Mouse (Mus musculus): ENCODE measurements around the gene Kcnk3. TPM values are rescaled to one million over a fixed set of nuclear protein-coding genes. Genes with fewer than 3 reads are reported as not detected.

Gene Kcnk3
- polyA plus RNA-seq, 1 experiment = not detected

DNA sequence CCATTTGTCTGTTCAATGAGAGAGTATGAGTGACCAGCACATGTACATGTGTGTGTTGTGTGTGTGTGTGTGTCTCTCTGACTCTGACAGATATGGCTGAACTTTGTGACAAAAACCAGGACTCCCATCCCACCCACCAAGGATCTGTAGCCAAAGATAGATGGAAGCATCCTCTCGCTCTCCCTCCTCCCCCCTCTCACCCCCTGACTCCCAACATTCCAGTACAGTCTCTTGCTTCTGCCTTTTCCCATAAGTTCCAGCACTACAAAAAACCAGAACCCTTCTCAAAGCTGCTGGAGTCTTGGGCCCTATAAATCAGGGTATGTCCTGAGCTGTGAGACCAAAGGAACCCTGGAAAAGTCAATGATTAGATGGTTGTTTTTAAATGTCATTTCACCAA, 19.5 kb upstream of the Kcnk3 start:
- Histone ChIP-seq H3K4me1 (ENCODE audit: control insufficient read depth, insufficient read depth, low read length) (no peaks in the 10 kb centered on the region), H3K9ac (ENCODE audit: low read depth, poor library complexity, severe bottlenecking) (no peak overlapping the region), H3K36me3 (ENCODE audit: control insufficient read depth, insufficient read depth, low read length, poor library complexity, severe bottlenecking) (no peaks in the 10 kb centered on the region), H3K27me3 (ENCODE audit: control insufficient read depth, insufficient read depth, low read length, poor library complexity, severe bottlenecking) (no peaks in the 10 kb centered on the region), H3K4me3 (ENCODE audit: low read depth, low read length) (no peak overlapping the region), H3K27ac (ENCODE audit: insufficient read depth, low read length) (no peak overlapping the region), H3K9me3 (replicated peaks; ENCODE audit: control insufficient read depth, insufficient read depth, low read length, poor library complexity, severe bottlenecking) (no peaks in the 10 kb centered on the region)
- TF ChIP-seq POLR2A (IDR thresholded peaks at IDR 0.05; ENCODE audit: insufficient read depth, low read length) (no peak), CTCF (IDR thresholded peaks at IDR 0.05; ENCODE audit: low read depth, low read length) (no peak), EP300 (IDR thresholded peaks at IDR 0.05; ENCODE audit: insufficient read depth, low read depth, low read length) (no peak)

GRCm38 (mm10) chr5:30571820-30572219, 16.1 kb upstream of the Kcnk3 start:
- H3K9ac ChIP-seq (ENCODE audit: low read depth, poor library complexity, severe bottlenecking) = no peak overlapping the region
- no peak overlapping the region for H3K27ac ChIP-seq (ENCODE audit: insufficient read depth, low read length)
- no peaks in the 10 kb centered on the region for H3K4me1 ChIP-seq (ENCODE audit: control insufficient read depth, insufficient read depth, low read length)
- no peak overlapping the region for H3K4me3 ChIP-seq (ENCODE audit: low read depth, low read length)
- no peaks in the 10 kb centered on the region for H3K9me3 ChIP-seq (replicated peaks; ENCODE audit: control insufficient read depth, insufficient read depth, low read length, poor library complexity, severe bottlenecking)
- H3K36me3 ChIP-seq (ENCODE audit: control insufficient read depth, insufficient read depth, low read length, poor library complexity, severe bottlenecking) = no peaks in the 10 kb centered on the region
- H3K27me3 ChIP-seq (ENCODE audit: control insufficient read depth, insufficient read depth, low read length, poor library complexity, severe bottlenecking) = no peaks in the 10 kb centered on the region
- TF ChIP-seq CTCF (IDR thresholded peaks at IDR 0.05; ENCODE audit: low read depth, low read length) = no peak
- TF ChIP-seq EP300 (IDR thresholded peaks at IDR 0.05; ENCODE audit: insufficient read depth, low read depth, low read length) = no peak
- TF ChIP-seq POLR2A (IDR thresholded peaks at IDR 0.05; ENCODE audit: insufficient read depth, low read length) = no peak

- Histone ChIP-seq H3K36me3 (ENCODE audit: control insufficient read depth, insufficient read depth, low read length, poor library complexity, severe bottlenecking) (no peaks in the 10 kb centered on the region), H3K4me3 (ENCODE audit: low read depth, low read length) (no peak overlapping the region), H3K9me3 (replicated peaks; ENCODE audit: control insufficient read depth, insufficient read depth, low read length, poor library complexity, severe bottlenecking) (no peaks in the 10 kb centered on the region), H3K9ac (ENCODE audit: low read depth, poor library complexity, severe bottlenecking) (no peak overlapping the region), H3K4me1 (ENCODE audit: control insufficient read depth, insufficient read depth, low read length) (no peaks in the 10 kb centered on the region), H3K27ac (ENCODE audit: insufficient read depth, low read length) (no peak overlapping the region), H3K27me3 (ENCODE audit: control insufficient read depth, insufficient read depth, low read length, poor library complexity, severe bottlenecking) (no peaks in the 10 kb centered on the region)
- TF ChIP-seq EP300 (IDR thresholded peaks at IDR 0.05; ENCODE audit: insufficient read depth, low read depth, low read length) = no peak
- TF ChIP-seq POLR2A (IDR thresholded peaks at IDR 0.05; ENCODE audit: insufficient read depth, low read length) = no peak
- TF ChIP-seq CTCF (IDR thresholded peaks at IDR 0.05; ENCODE audit: low read depth, low read length) = no peak
Observed at GRCm38 (mm10) chr5:30574367-30574766, 13.6 kb upstream of the Kcnk3 start.

DNA sequence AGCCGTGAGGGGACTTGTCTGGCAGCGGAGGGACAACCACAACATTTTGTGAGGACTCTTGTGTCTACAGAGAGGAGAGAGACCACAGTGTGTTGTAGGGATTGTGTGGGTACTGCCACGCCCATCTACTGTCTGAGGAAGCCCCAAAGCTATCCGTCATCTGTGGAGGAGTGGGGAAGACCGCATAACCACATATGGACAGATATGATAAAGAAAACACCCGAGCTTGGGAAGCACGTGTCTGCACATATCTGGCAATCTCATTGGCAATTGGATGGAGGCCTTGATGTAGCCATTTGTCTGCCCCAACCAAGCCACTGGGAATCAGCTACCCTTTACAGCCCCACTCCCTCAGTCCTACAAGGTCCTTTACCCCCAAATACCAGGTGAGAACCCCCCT, 11.7 kb upstream of the Kcnk3 start:
- Histone ChIP-seq H3K27me3 (ENCODE audit: control insufficient read depth, insufficient read depth, low read length, poor library complexity, severe bottlenecking) (no peaks in the 10 kb centered on the region), H3K9me3 (replicated peaks; ENCODE audit: control insufficient read depth, insufficient read depth, low read length, poor library complexity, severe bottlenecking) (no peaks in the 10 kb centered on the region), H3K9ac (ENCODE audit: low read depth, poor library complexity, severe bottlenecking) (no peak overlapping the region), H3K36me3 (ENCODE audit: control insufficient read depth, insufficient read depth, low read length, poor library complexity, severe bottlenecking) (no peaks in the 10 kb centered on the region), H3K4me3 (ENCODE audit: low read depth, low read length) (no peak overlapping the region), H3K27ac (ENCODE audit: insufficient read depth, low read length) (no peak overlapping the region), H3K4me1 (ENCODE audit: control insufficient read depth, insufficient read depth, low read length) (no peaks in the 10 kb centered on the region)
- TF ChIP-seq CTCF (IDR thresholded peaks at IDR 0.05; ENCODE audit: low read depth, low read length) (no peak), EP300 (IDR thresholded peaks at IDR 0.05; ENCODE audit: insufficient read depth, low read depth, low read length) (no peak), POLR2A (IDR thresholded peaks at IDR 0.05; ENCODE audit: insufficient read depth, low read length) (no peak)

DNA sequence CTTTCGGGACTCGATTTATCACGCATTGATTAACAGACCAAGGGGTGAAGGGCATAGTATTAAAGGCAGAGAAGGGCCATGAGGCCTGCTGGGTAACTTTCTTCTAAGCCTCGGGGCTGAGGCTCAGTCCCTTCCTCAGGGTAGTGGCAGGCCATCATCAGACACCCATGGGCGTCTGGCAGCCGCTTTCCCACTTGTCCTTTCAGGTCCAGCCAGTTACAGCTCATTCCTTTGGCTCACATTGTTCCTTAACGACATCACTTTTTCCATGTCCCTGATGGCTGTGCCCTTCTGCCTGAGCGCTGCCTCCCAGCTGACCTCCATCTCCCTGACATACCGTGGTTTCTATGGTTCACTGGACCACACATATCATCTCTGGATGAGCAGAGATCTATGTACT, 10.7 kb upstream of the Kcnk3 start:
- no peaks in the 10 kb centered on the region for H3K9me3 ChIP-seq (replicated peaks; ENCODE audit: control insufficient read depth, insufficient read depth, low read length, poor library complexity, severe bottlenecking)
- no peaks in the 10 kb centered on the region for H3K27me3 ChIP-seq (ENCODE audit: control insufficient read depth, insufficient read depth, low read length, poor library complexity, severe bottlenecking)
- no peaks in the 10 kb centered on the region for H3K4me1 ChIP-seq (ENCODE audit: control insufficient read depth, insufficient read depth, low read length)
- H3K36me3 ChIP-seq (ENCODE audit: control insufficient read depth, insufficient read depth, low read length, poor library complexity, severe bottlenecking) = no peaks in the 10 kb centered on the region
- no peak for TF ChIP-seq POLR2A (IDR thresholded peaks at IDR 0.05; ENCODE audit: insufficient read depth, low read length)
- no peak for TF ChIP-seq EP300 (IDR thresholded peaks at IDR 0.05; ENCODE audit: insufficient read depth, low read depth, low read length)
- no peak for TF ChIP-seq CTCF (IDR thresholded peaks at IDR 0.05; ENCODE audit: low read depth, low read length)
- no peak overlapping the region for H3K27ac ChIP-seq (ENCODE audit: insufficient read depth, low read length)
- no peak overlapping the region for H3K9ac ChIP-seq (ENCODE audit: low read depth, poor library complexity, severe bottlenecking)
- H3K4me3 ChIP-seq (ENCODE audit: low read depth, low read length) = no peak overlapping the region

- no peaks in the 10 kb centered on the region for H3K36me3 ChIP-seq (ENCODE audit: control insufficient read depth, insufficient read depth, low read length, poor library complexity, severe bottlenecking)
- H3K4me3 ChIP-seq (ENCODE audit: low read depth, low read length) = no peak overlapping the region
- no peaks in the 10 kb centered on the region for H3K27me3 ChIP-seq (ENCODE audit: control insufficient read depth, insufficient read depth, low read length, poor library complexity, severe bottlenecking)
- no peaks in the 10 kb centered on the region for H3K4me1 ChIP-seq (ENCODE audit: control insufficient read depth, insufficient read depth, low read length)
- no peaks in the 10 kb centered on the region for H3K9me3 ChIP-seq (replicated peaks; ENCODE audit: control insufficient read depth, insufficient read depth, low read length, poor library complexity, severe bottlenecking)
- no peak overlapping the region for H3K27ac ChIP-seq (ENCODE audit: insufficient read depth, low read length)
- TF ChIP-seq EP300 (IDR thresholded peaks at IDR 0.05; ENCODE audit: insufficient read depth, low read depth, low read length) (no peak), CTCF (IDR thresholded peaks at IDR 0.05; ENCODE audit: low read depth, low read length) (no peak), POLR2A (IDR thresholded peaks at IDR 0.05; ENCODE audit: insufficient read depth, low read length) (no peak)
- no peak overlapping the region for H3K9ac ChIP-seq (ENCODE audit: low read depth, poor library complexity, severe bottlenecking)
Observed at GRCm38 (mm10) chr5:30577654-30578310, 10.2 kb upstream of the Kcnk3 start.

Measured in ES-Bruce4 (cell line).